Mouse (Mus musculus): ENCODE data around the gene Pcsk4.

Gene Pcsk4

DNA sequence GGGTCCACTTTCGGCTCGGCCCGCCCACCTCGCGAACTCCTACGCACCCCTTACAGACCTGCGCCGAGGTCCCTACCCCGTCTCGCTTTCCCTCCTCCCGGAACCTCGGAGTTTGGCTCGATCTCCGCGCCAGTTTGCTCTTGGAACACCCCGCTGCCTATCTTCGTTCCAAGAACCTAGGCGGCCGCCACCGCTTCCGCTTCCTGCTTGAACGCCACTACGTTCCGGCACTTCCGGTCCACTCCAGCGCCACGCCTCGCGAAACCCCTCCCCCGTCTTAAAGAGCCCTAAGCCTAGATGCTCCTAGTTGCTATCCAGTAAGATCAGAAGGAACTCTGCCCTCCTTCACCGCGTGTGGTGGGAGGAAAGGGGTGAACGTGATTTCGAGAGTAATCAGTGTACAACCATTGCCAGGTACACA lies 8.9 kb downstream of the Pcsk4 start, which contains the start of gene 2310011J03Rik:
2310011J03Rik (minus strand) TSS at position 198 of the 421 bp plus-strand sequence.
- peak; percentile 52; the same call in 1 of the 2 replicates for TF ChIP-seq GATA4 (IDR thresholded peaks at IDR 0.05; ENCODE audit: insufficient replicate concordance, low read length)

GRCm38 (mm10) chr10:80317011-80317410 lies 12.3 kb downstream of the Pcsk4 start:
- TF ChIP-seq GATA4 (IDR thresholded peaks at IDR 0.05; ENCODE audit: insufficient replicate concordance, low read length), result no peak

- TF ChIP-seq GATA4 (IDR thresholded peaks at IDR 0.05; ENCODE audit: insufficient replicate concordance, low read length), result no peak
Observed at GRCm38 (mm10) chr10:80316359-80316781, 12.9 kb downstream of the Pcsk4 start.

DNA sequence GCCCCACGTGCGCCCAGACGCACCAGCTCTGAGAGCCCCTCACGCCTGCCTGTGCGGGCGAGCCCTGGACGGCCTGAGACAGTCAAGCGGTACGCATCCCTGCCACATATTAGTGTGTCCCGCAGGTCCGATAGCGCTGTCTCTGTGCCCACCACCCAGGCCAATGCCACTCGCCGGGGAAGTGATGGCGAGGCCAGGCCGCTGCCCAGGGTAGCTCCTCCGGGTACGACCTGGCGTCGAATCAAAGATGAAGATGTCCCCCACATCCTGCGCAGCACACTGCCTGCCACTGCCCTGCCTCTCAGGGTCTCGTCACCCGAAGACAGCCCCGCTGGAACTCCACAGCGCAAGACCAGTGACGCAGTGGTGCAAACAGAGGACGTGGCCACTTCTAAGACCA lies 14.0 kb downstream of the Pcsk4 start:
- TF ChIP-seq GATA4 (IDR thresholded peaks at IDR 0.05; ENCODE audit: insufficient replicate concordance, low read length), result no peak

DNA sequence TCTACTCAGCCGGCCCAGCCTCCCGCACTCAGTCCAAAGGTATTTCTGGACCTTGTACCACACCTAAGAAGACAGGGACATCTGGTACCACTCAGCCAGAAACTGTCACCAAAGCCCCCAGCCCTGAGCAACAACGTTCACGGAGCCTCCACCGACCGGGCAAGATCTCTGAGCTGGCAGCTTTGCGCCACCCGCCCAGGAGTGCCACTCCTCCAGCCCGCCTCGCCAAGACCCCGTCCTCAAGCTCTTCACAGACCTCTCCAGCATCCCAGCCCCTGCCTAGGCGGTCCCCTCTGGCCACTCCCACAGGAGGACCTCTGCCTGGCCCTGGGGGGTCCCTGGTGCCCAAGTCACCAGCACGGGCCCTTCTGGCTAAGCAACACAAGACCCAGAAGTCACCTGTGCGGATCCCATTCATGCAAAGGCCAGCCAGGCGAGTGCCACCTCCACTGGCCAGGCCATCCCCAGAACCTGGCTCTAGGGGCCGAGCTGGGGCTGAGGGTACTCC lies 14.8 kb downstream of the Pcsk4 start:
- no peak for TF ChIP-seq GATA4 (IDR thresholded peaks at IDR 0.05; ENCODE audit: insufficient replicate concordance, low read length)

- no peak for TF ChIP-seq GATA4 (IDR thresholded peaks at IDR 0.05; ENCODE audit: insufficient replicate concordance, low read length)
Observed at GRCm38 (mm10) chr10:80313627-80314201, 15.6 kb downstream of the Pcsk4 start.

DNA sequence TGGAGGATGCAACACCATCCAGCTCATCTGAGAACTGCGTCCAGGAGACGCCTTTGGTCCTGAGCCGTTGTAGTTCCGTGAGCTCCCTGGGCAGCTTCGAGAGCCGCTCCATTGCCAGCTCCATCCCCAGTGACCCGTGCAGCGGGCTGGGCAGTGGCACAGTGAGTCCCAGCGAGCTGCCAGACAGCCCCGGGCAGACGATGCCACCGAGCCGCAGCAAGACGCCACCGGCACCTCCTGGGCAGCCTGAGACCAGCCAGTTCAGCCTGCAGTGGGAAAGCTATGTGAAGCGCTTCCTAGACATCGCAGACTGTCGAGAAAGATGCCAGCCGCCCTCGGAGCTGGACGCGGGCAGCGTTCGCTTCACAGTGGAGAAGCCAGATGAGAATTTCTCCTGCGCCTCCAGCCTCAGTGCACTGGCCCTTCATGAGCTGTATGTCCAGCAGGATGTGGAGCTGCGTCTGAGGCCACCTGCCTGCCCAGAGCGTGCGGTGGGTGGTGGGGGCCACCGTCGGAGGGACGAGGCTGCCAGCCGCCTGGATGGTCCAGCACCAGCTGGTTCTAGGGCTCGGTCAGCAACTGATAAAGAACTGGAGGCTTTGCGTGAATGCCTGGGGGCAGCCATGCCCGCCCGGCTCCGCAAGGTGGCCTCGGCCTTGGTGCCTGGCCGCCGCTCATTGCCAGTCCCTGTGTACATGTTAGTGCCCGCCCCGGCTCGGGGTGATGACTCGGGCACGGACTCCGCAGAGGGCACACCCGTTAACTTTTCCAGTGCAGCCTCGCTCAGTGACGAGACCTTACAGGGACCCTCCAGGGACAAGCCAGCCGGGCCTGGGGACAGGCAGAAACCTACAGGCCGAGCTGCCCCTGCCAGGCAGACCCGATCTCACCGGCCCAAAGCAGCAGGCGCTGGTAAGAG lies 16.5 kb downstream of the Pcsk4 start:
- no peak for TF ChIP-seq GATA4 (IDR thresholded peaks at IDR 0.05; ENCODE audit: insufficient replicate concordance, low read length)

DNA sequence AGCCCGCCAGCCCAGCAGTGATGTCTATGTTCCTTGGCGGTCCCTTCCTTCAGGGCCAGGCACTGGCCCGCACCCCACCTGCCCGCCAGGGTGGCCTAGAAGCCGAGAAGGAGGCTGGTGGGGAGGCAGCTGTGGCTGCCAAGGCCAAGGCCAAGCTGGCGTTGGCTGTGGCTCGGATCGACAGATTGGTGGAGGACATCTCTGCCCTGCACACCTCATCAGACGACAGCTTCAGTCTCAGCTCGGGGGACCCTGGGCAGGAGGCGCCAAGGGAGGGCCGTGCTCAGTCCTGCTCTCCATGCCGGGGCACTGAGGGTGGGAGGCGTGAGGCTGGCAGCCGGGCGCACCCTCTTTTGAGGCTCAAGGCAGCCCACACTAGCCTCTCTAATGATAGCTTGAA lies 17.7 kb downstream of the Pcsk4 start:
- no peak for TF ChIP-seq GATA4 (IDR thresholded peaks at IDR 0.05; ENCODE audit: insufficient replicate concordance, low read length)

DNA sequence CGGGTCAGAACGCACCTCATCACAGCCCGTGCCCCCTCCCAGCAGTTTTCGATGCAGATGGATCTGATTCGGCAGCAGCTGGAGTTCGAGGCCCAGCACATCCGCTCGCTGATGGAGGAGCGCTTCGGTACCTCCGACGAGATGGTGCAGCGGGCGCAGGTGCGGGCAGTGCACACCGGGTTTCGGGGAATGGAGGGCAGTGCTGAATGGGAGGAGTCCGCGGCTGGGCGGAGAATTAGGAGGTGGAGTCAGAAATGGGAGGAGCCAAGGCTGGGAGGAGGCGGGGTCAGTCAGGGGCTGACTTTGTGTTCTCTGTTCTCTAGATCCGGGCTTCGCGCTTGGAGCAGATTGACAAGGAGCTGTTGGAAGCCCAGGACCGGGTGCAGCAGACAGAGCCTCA lies 24.4 kb downstream of the Pcsk4 start:
- no peak for TF ChIP-seq GATA4 (IDR thresholded peaks at IDR 0.05; ENCODE audit: insufficient replicate concordance, low read length)

GRCm38 (mm10) chr10:80304458-80304857 lies 24.8 kb downstream of the Pcsk4 start:
- no peak for TF ChIP-seq GATA4 (IDR thresholded peaks at IDR 0.05; ENCODE audit: insufficient replicate concordance, low read length)

- TF ChIP-seq GATA4 (IDR thresholded peaks at IDR 0.05; ENCODE audit: insufficient replicate concordance, low read length), result no peak
Observed at GRCm38 (mm10) chr10:80302471-80302881, 26.8 kb downstream of the Pcsk4 start.

GRCm38 (mm10) chr10:80302082-80302355 lies 27.3 kb downstream of the Pcsk4 start:
- TF ChIP-seq GATA4 (IDR thresholded peaks at IDR 0.05; ENCODE audit: insufficient replicate concordance, low read length), result no peak

- TF ChIP-seq GATA4 (IDR thresholded peaks at IDR 0.05; ENCODE audit: insufficient replicate concordance, low read length), result no peak
Observed at GRCm38 (mm10) chr10:80301256-80302081, 27.8 kb downstream of the Pcsk4 start.

DNA sequence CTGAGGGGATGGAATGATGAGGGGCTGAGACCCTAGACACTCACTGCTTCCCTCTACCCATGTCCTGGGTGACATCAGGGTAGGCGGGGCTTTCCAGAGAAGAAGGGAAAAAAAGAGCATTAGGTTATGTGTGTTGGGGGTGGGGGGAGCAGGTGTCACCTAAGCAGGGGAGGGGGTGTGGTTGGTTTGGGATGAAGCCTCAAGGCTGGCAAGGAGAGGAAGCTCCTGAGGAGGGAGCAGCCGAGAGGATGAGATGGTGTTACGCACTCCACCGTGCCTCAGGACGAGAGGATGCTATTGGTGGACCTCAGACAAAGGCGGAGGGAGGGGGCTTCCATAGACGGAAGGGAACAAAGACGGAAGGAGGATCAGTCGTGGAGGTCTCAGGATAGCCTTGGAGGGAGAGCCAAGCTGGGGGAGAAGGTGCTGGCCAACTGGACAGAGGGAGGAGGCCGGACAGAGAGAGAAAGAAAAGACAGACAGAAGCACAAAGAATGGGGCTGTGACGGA lies 28.6 kb downstream of the Pcsk4 start:
- no peak for TF ChIP-seq GATA4 (IDR thresholded peaks at IDR 0.05; ENCODE audit: insufficient replicate concordance, low read length)

GRCm38 (mm10) chr10:80299824-80300223 lies 29.5 kb downstream of the Pcsk4 start:
- TF ChIP-seq GATA4 (IDR thresholded peaks at IDR 0.05; ENCODE audit: insufficient replicate concordance, low read length), result no peak

Measured in liver, adult (tissue).